In genomic region chr19:25433169-25433690, GRCm38 (mm10) we compare ENCODE assay signal across 23 mouse cellular contexts.
A peak's percentile ranks its signal among the peaks of the same experiment; 100 is the strongest.
DNase-seq lines count a peak whose midpoint lies in the region; ATAC-seq and TF ChIP-seq lines count a peak whose summit lies in the region.
"Had no signal": no experiment of that assay in that cellular context is flagged by ENCODE, and none has a peak within 500 bp of the region (broad histone marks: within the 10 kb centered on the region; RNA-seq: fewer than 3 reads in every experiment).

No protein-coding gene starts in this region.

- intact Hi-C loops in heart, postnatal 10 days (cut with DNase I), result no loop called here

- H3K4me1 ChIP-seq in heart, embryonic 12.5 days (replicated peaks), result peaks cover 21% of the 10 kb centered on the region
- H3K4me1 ChIP-seq in lung, embryonic 15.5 days, result peaks cover 32% of the 10 kb centered on the region
- no peaks in the 10 kb centered on the region; the same call in 1 of the 2 replicates for H3K4me1 ChIP-seq in lung, adult 2 months (ENCODE audit: control insufficient read depth, insufficient read depth, low read length)
- peaks cover 13% of the 10 kb centered on the region; the same call in 1 of the 2 replicates for H3K4me1 ChIP-seq in limb, embryonic 14.5 days (ENCODE audit: control insufficient read depth, insufficient read depth, low read length)
- H3K4me1 ChIP-seq: forebrain, embryonic 15.5 days; hindbrain, embryonic 15.5 days had no signal

- ATAC-seq in heart, embryonic 12.5 days (ENCODE audit: insufficient number of reproducible peaks, low FRiP score), result no peak
- ATAC-seq in lung, embryonic 15.5 days (ENCODE audit: borderline replicate concordance, extremely low read depth, low FRiP score, low TSS enrichment), result peak; percentile 44; the same call in 1 of the 2 replicates
- ATAC-seq in limb, embryonic 14.5 days (ENCODE audit: low FRiP score, low read depth), result peak; percentile 30; the same call in 1 of the 2 replicates
- no peak for ATAC-seq in activated CD4-positive, CD25-positive, alpha-beta regulatory T cell, adult 4 months
- ATAC-seq: forebrain, embryonic 15.5 days had no signal

- H3K4me2 ChIP-seq in heart, embryonic 12.5 days, result no peak overlapping the region
- no peak overlapping the region for H3K4me2 ChIP-seq in lung, embryonic 15.5 days
- H3K4me2 ChIP-seq in limb, embryonic 14.5 days (replicated peaks; ENCODE audit: low read depth, low read length, severe bottlenecking), result no peak overlapping the region
- H3K4me2 ChIP-seq: embryonic facial prominence, embryonic 12.5 days; forebrain, embryonic 15.5 days; hindbrain, embryonic 15.5 days; limb, embryonic 12.5 days; liver, embryonic 15.5 days; midbrain, embryonic 11.5 days; neural tube, embryonic 12.5 days had no signal

- peaks cover 76% of the 10 kb centered on the region for H3K36me3 ChIP-seq in heart, embryonic 12.5 days
- peaks cover 13% of the 10 kb centered on the region; the same call in 1 of the 2 replicates for H3K36me3 ChIP-seq in lung, embryonic 15.5 days
- peaks cover 51% of the 10 kb centered on the region for H3K36me3 ChIP-seq in limb, embryonic 14.5 days (ENCODE audit: control insufficient read depth, insufficient read depth, low read length)
- H3K36me3 ChIP-seq: forebrain, embryonic 15.5 days; hindbrain, embryonic 15.5 days had no signal

- TF ChIP-seq POLR2A in lung, adult 2 months (IDR thresholded peaks at IDR 0.05; ENCODE audit: borderline replicate concordance, extremely low read depth, low read depth, low read length), result no peak
- TF ChIP-seq POLR2A in limb, embryonic 14.5 days (IDR thresholded peaks at IDR 0.05; ENCODE audit: borderline replicate concordance, extremely low read depth, insufficient read depth, insufficient read length), result no peak

- no peak overlapping the region for H3K9ac ChIP-seq in heart, embryonic 12.5 days
- no peak overlapping the region for H3K9ac ChIP-seq in lung, embryonic 15.5 days
- no peak overlapping the region for H3K9ac ChIP-seq in limb, embryonic 14.5 days (ENCODE audit: low read depth, low read length, severe bottlenecking)
- H3K9ac ChIP-seq: embryonic facial prominence, embryonic 12.5 days; forebrain, embryonic 15.5 days; hindbrain, embryonic 15.5 days; limb, embryonic 12.5 days; liver, embryonic 15.5 days; neural tube, embryonic 12.5 days had no signal

- DNase-seq in heart, postnatal 10 days, result peak; percentile 51 to 54
- DNase-seq in lung, adult 2 months, result no peak
- DNase-seq in limb, embryonic 14.5 days (ENCODE audit: low spot score), result peak; percentile 22
- peak; percentile 9 for DNase-seq in retina, adult 2 months (ENCODE audit: low read depth, low spot score)
- no peak for DNase-seq in adrenal gland, postnatal 4 days (ENCODE audit: low spot score in 2 of 2)
- DNase-seq: adrenal gland, adult 2 months; cerebellum, adult 9-10 months; kidney, adult 11 months; layer of hippocampus, adult 9-11 months; right cerebral cortex, postnatal 14 days; spleen, adult 18-20 months had no signal

- WGBS in heart, embryonic 12.5 days, result 79% methylated on average over 7 of the region's 7 CpGs
- WGBS in lung, embryonic 15.5 days, result 59% methylated on average over 7 of the region's 7 CpGs
- 67% methylated on average over 7 of the region's 7 CpGs for WGBS in lung, adult 2 months
- 51% methylated on average over 7 of the region's 7 CpGs for WGBS in limb, embryonic 14.5 days

- H3K27me3 ChIP-seq in heart, embryonic 12.5 days (replicated peaks), result no peaks in the 10 kb centered on the region
- peaks cover 7% of the 10 kb centered on the region; the same call in 1 of the 2 replicates for H3K27me3 ChIP-seq in lung, embryonic 15.5 days
- no peaks in the 10 kb centered on the region for H3K27me3 ChIP-seq in limb, embryonic 14.5 days (ENCODE audit: control insufficient read depth, insufficient read depth, low read length)
- H3K27me3 ChIP-seq: embryonic facial prominence, embryonic 12.5 days; forebrain, embryonic 15.5 days; hindbrain, embryonic 15.5 days; limb, embryonic 12.5 days; liver, embryonic 15.5 days; neural tube, embryonic 12.5 days had no signal

- H3K27ac ChIP-seq in heart, embryonic 12.5 days (ENCODE audit: poor library complexity, severe bottlenecking), result no peak overlapping the region
- no peak overlapping the region for H3K27ac ChIP-seq in lung, embryonic 15.5 days
- H3K27ac ChIP-seq in limb, embryonic 14.5 days (replicated peaks; ENCODE audit: low read depth, low read length), result no peak overlapping the region
- H3K27ac ChIP-seq: embryonic facial prominence, embryonic 12.5 days; forebrain, embryonic 15.5 days; hindbrain, embryonic 15.5 days; left cerebral cortex, adult 2 months; limb, embryonic 12.5 days; liver, embryonic 15.5 days; macrophage; neural tube, embryonic 12.5 days had no signal

- H3K9me3 ChIP-seq in heart, embryonic 12.5 days (replicated peaks), result no peaks in the 10 kb centered on the region
- no peaks in the 10 kb centered on the region for H3K9me3 ChIP-seq in lung, embryonic 15.5 days
- no peaks in the 10 kb centered on the region for H3K9me3 ChIP-seq in limb, embryonic 14.5 days (ENCODE audit: control insufficient read depth, low read length)
- H3K9me3 ChIP-seq: embryonic facial prominence, embryonic 12.5 days; forebrain, embryonic 15.5 days; hindbrain, embryonic 15.5 days; limb, embryonic 12.5 days; liver, embryonic 15.5 days; neural tube, embryonic 12.5 days had no signal

- H3K4me3 ChIP-seq in heart, embryonic 12.5 days, result no peak overlapping the region
- no peak overlapping the region for H3K4me3 ChIP-seq in lung, embryonic 15.5 days
- no peak overlapping the region for H3K4me3 ChIP-seq in lung, adult 2 months (replicated peaks; ENCODE audit: extremely low read depth, low read depth, low read length)
- H3K4me3 ChIP-seq in limb, embryonic 14.5 days (replicated peaks; ENCODE audit: low read length), result no peak overlapping the region
- H3K4me3 ChIP-seq: embryonic facial prominence, embryonic 12.5 days; forebrain, embryonic 15.5 days; hindbrain, embryonic 15.5 days; left cerebral cortex, adult 2 months; limb, embryonic 12.5 days; liver, embryonic 15.5 days; neural tube, embryonic 12.5 days had no signal

- TF ChIP-seq CTCF in lung, adult 2 months (IDR thresholded peaks at IDR 0.05; ENCODE audit: insufficient read depth, low read length), result no peak

Comparison
In these comparisons a context has a peak if more than half of its experiments do, and no peak if none do; other contexts are left out.
1. DNase-seq: peak in heart, postnatal 10 days (2 of 2), limb, embryonic 14.5 days (single experiment) and retina, adult 2 months (single experiment); none in lung, adult 2 months (single experiment) and adrenal gland, postnatal 4 days (0 of 2).
2. ATAC-seq: peak in lung, embryonic 15.5 days (single experiment) and limb, embryonic 14.5 days (single experiment); none in heart, embryonic 12.5 days (single experiment) and activated CD4-positive, CD25-positive, alpha-beta regulatory T cell, adult 4 months (single experiment).